Mouse (Mus musculus) frontal cortex, adult 2 months (tissue): ENCODE measurements around the gene Olfr412. TPM values are rescaled to one million over a fixed set of nuclear protein-coding genes. Genes with fewer than 3 reads are reported as not detected.

Experiments
- DNase-seq, 2 experiments: peaks; one replicate each; pipeline ENCODE4 v3.0.0; 2022; ENCODE audit warnings: low spot score in 1 of 2; ENCODE audit errors: extremely low spot score in 1 of 2
- polyA plus RNA-seq: library from polyadenylated mRNA; depleted of rRNA; stranded (reverse); fragments of >200 nt; gene quantifications from 2 replicates; pipeline ENCODE4 v1.2.3, GENCODE M21; 2012; rRNA removed

Olfr412 gene
- polyA plus RNA-seq = not detected in 2 replicates

DNA sequence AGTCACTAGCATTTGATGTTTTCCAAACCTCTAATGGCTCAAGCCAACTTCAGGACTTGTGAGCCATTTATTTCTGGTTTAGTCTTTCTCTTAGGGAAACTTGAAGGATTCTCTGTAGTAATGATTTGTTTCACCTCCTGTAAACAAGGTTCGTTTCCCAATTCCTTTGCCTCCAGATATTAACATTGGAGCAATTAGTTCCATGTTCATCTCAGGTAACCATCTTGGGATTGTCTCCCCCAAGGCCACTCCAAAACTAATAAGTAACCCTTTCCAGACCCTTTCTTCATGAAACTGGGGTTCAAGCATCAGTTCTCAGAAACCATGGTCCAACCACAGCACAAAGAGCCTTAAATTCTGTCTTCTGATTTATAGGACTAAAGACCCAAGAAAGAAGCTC, at the start of gene Olfr412:
Gene Olfr412 (plus strand): TSS at position 301 of the 400 bp plus-strand sequence.
- DNase-seq = no peak

DNA sequence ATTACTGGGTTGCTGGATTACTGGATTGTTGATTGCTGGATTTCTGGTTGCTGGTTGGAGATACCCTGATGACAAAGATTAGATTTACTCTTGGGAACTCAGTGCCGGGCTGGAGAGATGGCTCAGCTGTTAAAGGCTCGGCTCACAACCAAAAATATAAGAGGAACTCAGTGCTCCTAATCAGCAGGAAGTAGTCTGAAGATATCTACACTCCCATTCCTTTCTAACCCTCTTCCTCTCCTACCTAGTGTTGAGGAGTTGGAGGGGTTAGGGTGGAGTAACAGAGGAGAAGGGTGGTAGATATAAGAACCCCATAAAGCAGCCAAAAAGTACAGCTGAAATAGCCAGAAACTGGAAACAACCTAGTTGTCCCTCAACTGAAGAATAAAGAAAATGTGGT, 35.8 kb upstream of the Olfr412 start:
- no peak for DNase-seq

DNA sequence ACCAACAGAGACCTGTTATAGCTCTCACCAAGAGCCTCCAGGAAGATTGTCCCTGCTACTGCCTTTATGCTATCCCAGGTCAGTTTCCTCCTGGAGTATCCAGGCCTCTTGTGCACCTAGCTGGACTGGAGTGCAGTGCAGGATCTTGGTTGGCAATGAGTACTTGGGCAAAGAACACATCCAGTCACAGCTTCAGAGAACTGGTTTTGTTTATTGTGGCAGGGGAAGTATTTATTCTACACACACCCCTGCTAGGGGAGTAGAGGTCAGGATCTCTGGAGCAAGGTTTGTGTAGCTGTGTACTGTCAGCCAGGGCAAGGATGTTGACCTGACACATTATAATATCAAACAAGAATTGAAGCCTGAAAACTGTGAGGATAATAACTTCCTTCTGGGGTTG, 33.1 kb upstream of the Olfr412 start:
- no peak for DNase-seq

GRCm38 (mm10) chr11:74337931-74338330, 23.9 kb upstream of the Olfr412 start, which contains the start of gene Olfr410:
TSS of gene Olfr410 (minus strand) at chr11:74338031.
- DNase-seq = no peak

DNA sequence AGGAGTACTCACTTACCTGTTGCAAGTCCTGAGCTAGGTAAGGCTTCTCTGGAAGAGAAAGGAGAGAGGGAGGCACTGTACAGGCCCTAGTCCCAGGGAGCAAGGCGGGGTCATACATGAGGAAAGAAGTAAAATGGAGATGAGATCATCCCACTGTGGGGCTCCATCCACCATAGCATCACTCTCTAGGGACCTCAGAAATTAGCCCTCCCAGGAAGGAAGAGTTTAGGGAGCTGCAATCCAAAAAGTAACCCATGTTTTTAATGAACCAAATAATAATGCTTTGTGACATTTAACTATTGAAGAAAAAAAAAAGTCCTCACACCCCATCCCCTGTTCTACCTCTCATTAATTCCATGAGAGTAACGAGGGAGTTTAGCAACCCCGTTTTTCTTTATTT, 9.3 kb upstream of the Olfr412 start, which contains the start of gene Olfr411:
Gene Olfr411 (minus strand): TSS at position 101 of the 400 bp plus-strand sequence.
- no peak for DNase-seq

- DNase-seq = peak in 1 of 2 experiments; percentile 92
These were observed 9.7 kb downstream of the Olfr412 start for GRCm38 (mm10) chr11:74371393-74372100.

DNA sequence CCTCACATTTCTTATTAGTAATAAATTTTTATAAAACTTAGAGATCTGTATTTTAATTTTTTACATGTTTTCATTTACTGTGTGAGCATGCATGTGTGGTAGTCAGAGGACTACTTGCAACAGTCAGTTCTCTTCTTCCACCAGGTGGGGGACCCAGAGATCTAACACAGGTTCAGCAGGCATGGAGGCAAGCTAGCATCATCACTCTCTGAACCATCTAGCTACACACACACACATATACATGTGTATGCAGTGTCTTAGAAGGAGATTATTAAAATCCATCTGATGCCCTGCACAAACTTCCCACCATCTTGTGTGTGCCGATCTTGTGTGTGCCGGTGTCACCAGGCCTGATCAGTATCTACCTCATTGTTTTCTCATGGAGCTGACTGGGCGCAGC, 15.0 kb downstream of the Olfr412 start:
- peak; percentile 60 to 88 for DNase-seq

DNA sequence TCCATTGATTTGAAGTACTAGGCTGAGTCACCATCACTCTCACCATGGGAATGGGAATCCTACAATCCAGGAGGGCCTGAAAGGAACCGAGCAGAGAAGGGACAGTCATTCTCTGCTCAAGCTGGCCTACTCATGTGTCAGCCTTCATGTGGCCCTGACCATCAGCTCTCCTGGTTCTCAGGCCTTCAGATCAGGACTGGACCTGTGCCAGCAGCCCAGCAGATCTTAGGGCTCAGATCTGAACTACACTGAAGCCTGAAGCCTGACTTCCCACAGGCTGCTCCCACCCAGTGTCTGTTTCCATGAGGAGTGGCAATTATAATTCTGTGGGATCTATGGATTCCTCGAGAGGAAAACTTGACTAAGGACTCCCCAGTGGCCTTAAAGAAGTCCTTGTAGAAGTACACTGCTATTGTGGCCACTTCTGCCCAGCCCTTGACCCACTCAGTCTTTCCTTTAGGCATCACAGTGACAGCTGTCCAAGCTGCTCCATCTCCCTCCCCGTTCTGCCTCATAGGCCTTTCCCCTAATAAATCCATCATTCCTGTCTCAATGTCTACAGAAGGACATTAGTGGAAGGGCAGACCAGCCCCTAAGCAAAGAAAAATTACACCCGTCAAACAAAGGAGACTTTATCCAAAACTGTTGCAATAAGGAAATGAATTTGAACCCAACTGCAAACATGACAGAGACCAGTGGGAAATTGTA, 17.5 kb downstream of the Olfr412 start:
- no peak for DNase-seq

- no peak for DNase-seq
These were observed 23.8 kb downstream of the Olfr412 start for GRCm38 (mm10) chr11:74385674-74386073.

GRCm38 (mm10) chr11:74387203-74387602, 25.3 kb downstream of the Olfr412 start:
- DNase-seq = no peak

DNA sequence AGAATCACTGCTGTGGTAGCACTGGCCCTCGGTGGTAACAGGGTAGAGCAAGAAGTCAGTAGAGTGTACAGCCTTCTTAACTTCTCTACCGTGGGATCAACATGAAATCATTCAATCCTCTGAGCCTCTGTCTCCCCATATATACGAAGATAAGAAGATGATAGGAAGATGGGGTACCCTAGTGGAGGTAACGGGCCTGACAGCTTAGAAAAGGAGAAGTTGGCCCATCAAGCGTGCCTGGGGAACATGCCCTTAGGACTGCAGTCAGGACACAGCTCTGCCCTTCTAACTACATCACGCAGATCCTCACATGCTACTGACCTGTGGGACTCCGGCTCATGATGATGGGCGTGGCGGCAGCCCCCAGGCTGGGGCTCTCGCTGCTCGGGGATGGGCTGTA, 30.0 kb downstream of the Olfr412 start:
- no peak for DNase-seq

DNA sequence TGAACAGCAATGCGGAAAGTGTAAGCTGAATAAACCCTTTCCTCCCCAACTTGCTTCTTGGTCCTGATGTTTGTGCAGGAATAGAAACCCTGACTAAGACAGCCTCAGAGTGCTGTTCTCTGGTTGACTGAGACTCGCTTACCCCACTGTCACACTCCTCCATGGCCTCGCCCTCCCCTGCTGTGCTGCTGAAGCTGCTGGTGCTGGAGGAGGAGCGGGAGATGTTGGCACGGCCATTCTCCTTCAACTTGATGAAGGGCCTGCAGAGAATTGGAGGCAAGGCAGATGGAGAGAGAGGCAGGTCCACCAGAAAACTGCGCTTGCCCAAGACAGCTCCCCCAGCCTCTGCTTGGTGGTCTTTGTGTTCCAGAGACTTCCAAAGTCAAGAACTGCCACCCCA, 31.0 kb downstream of the Olfr412 start:
- no peak for DNase-seq

DNA sequence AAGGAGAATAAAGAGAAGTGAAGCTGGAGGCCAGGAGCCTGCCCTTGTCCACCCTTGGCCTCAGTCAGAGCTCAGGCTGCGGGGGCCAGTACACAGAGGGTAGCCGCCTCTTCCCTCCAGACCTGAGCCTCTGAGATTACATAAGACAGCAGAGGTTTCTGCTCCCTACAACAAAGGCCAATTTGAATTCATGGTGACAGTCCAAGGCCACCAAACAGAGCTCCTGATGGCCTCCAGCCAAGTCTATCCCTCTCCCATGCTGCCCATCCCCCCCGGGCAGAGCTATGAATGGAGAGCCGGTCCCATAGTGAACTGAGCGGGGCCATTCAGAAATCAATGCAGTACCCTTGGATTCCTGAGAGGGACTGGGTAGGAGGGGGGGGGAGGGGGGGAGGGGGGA, 31.6 kb downstream of the Olfr412 start:
- peak in 1 of 2 experiments; percentile 25 for DNase-seq

GRCm38 (mm10) chr11:74395583-74395982, 33.7 kb downstream of the Olfr412 start:
- no peak for DNase-seq

DNA sequence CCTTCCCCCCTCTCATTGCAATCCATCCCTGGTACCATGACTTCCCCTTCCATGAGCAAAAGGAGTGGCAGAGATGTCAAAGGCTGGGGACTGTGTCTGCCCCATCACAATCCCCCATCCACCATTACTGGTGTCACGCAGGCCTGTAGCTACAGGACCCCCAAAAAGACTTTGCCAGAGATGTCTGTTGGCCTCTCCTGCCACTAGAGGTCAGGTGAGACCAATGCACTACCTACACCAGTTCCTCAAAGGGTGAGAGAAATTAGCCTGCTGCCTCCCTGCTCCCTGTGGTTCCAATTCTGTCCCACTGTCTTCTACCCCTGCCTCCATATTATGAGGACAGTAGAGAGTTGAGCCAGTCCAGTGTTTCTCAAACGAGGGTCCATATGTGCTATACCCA, 40.3 kb downstream of the Olfr412 start:
- DNase-seq = peak in 1 of 2 experiments; percentile 23

- no peak for DNase-seq
These were observed 42.3 kb downstream of the Olfr412 start for GRCm38 (mm10) chr11:74404216-74404615.

DNA sequence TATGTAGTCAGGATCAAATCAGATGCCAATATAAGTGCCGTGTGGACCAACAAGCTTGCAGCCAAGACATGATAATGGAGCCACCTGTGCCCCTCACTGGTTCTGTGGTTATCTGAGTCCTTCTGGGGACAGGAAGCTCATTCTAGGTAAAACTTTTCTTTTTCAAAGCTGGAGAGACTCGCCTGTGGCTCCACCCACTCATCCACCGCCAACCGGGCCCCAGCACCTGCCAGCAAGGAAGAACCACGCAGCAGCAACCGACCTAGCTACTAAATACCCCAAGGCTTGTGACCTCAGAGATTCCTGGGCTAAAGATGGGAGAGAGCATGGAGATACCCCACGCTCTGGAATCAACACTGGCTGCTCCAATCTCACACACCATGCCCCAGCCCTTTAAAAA, 43.3 kb downstream of the Olfr412 start:
- DNase-seq = no peak

- peak; percentile 76 to 90 for DNase-seq
These were observed 46.9 kb downstream of the Olfr412 start for GRCm38 (mm10) chr11:74408587-74409446.

DNA sequence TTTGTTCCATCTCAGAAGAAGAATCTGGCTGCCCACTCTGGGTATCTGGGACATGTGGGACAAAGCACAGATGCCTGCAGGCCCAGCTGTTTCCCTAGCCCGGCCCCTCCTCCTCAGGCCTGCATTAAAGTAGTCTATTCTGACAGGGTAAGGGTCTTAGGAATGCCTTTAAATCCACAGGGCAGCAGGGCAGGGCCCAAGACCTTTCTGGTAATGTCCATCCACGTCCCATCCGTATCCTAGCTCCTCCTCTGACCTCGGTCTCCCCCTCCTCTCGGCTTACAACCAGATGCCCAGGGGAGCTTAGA, 47.5 kb downstream of the Olfr412 start:
- peak in 1 of 2 experiments; percentile 31 for DNase-seq

DNA sequence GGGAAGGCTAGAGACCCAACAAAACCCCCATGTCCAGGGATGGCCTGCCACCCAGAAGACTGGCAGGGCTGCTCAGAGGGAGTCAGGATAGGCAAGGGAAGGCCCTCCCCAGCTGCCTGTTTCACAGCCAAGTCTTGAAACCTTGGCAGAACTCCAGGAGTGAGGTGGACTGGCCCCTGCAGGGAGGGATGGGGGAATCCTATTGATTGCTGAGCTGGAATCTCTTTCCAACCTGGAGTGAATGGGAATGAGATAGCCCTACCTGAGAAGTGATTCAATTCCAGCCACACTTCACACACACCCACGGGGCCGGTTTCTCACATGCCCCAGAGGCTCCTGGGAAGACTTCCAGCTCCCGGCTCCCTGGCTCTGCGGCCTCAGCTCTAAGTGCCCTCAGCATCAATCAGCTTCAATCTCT, 47.9 kb downstream of the Olfr412 start:
- peak in 1 of 2 experiments; percentile 58 for DNase-seq

DNA sequence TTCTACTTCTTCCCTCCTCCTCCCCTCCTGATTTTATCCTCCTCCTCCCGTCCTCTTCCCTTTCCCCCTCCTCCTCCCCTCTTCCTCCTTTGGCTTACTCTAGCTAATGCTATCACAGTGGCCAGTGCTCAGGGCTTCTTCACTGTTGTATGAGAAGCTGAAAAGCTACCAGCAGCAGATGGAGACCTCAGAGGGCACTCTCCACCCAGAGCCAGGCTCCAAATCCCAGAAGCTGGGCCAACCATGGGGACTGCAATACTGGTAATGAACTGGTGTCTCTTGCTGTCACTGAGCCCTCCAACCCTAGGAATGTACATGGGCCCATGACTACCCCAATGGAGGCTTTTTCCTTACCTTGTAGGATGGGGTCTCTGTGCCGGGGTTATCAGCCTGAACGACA, 50.1 kb downstream of the Olfr412 start:
- no peak for DNase-seq
